Mouse (Mus musculus) heart, postnatal 14 days (tissue): ENCODE results near the gene Cog2. TPM values are rescaled to one million over a fixed set of nuclear protein-coding genes. Genes with fewer than 3 reads are reported as not detected.

ENCODE experiments used
- DNase-seq, 2 experiments: peaks; one replicate each; pipeline ENCODE4 v3.0.0; 2021 to 2022
- intact Hi-C: fragments of 180-260 bp; cut with DNase I; formaldehyde crosslinking; loops from one replicate; pipeline ENCODE4 v1.15.1; 2025
- total RNA-seq, 2 experiments: library from RNA; stranded (reverse); gene quantifications; 2 replicates each; pipeline ENCODE4 v1.2.3; 2021

Gene Cog2
- total RNA-seq, 2 experiments from 2014 or later: 22.0 to 23.7 TPM

GRCm38 (mm10) chr8:124557476-124557875 is 36.9 kb downstream of the Cog2 start:
- no peak for DNase-seq

GRCm38 (mm10) chr8:124567126-124567525 is 46.6 kb downstream of the Cog2 start:
- DNase-seq: no peak
- intact Hi-C loops: no loop called here

More at GRCm38 (mm10) chr8:124557476-124557875, 36.9 kb downstream of the Cog2 start:
- intact Hi-C loops: no loop called here

DNA sequence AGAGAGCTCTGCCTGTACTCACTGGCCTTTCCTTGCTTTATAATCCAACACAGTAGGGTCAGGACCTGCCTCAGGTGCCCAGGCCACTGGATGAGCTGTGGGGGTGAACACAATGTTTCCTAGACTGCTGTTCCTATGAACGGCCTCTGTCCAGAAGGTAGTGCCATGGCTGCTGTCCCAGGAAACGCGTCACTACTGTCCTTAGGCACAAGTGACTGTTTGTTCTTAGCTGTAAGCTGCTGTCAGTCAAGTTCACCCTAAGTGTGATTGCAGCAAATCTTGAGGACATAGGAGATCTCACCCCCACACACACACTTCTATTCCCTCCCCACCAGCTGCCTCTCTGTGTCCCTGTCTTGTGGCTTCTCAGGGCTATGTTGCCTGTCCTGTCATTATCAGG is 47.0 kb downstream of the Cog2 start:
- DNase-seq: peak; percentile 48 to 56
- intact Hi-C loops: no loop called here

DNA sequence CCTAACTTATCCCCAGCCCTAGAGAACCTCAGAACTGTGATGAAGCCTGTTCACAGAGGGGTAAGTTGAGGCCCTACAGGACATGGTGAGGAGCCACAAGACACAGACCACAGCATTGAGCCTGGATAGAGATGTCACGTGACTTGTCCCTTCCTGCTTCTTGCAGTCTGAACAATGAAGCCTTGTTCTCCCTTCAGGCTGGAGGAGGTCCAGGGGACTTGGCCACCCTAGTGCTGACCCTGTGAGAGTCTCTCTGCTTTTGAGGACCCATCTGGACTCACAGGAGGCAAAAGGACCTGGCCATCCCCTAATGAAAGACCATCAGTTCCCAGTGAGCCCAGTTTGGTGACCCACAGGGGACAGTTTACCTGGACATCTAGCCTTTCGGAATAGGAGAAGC is 48.5 kb downstream of the Cog2 start:
- intact Hi-C loops: no loop called here

GRCm38 (mm10) chr8:124569593-124569992 is 49.0 kb downstream of the Cog2 start, which contains the start of gene Agt:
Gene Agt, minus strand, starts transcription at chr8:124569706.
- intact Hi-C loops: no loop called here
- DNase-seq: peak; percentile 62 to 76

More for the DNA sequence above, 48.5 kb downstream of the Cog2 start:
- DNase-seq: peak in 1 of 2 experiments; percentile 53

GRCm38 (mm10) chr8:124571732-124572429 is 51.3 kb downstream of the Cog2 start:
- no peak for DNase-seq
- intact Hi-C loops: loop anchor here (5.0 kb wide), 1 partner anchor 170 kb away; no protein-coding TSS in a partner anchor

- no peak for DNase-seq
- intact Hi-C loops: loop anchor here (5.0 kb wide), 1 partner anchor 170 kb away; no protein-coding TSS in a partner anchor
Observed at GRCm38 (mm10) chr8:124572430-124572775, 51.8 kb downstream of the Cog2 start.

DNA sequence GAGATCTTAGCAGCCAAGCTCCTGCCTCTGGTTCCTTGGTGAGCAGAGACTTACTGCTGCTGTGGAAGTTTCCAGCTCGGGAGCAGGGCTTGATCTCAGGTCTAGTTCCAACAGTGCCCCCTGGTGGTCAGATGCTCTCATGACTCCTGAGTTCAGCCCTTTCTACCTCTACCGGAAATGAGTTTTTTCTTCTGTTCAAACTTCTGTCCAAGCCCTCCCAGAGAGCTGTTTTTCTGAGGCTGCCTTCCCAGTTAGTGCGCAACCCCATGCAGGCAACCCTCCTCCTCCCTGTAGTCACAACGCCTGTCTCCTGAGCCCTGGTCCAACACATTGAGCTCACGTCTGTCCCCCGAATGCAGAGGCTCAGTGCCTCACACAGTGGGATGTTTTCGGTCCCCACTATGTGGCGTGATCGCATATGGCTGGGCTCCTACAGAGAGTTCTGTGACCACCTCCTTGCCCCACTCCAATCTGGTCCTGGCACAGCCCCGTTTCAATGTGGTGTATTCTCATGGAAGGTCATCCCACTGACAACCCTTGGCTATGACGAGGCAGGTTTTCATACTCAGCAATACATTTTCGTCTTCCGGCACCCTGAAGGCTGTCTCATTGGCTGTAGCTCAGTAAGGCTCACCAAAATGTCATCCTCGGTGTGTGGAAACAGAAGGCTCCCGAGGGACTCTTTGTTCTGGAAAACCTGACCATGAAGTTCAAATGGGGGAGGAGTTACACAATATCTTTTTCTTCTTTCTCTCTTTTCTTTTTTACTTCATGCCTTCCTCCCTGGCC is 53.2 kb downstream of the Cog2 start:
- peak; percentile 88 to 94 for DNase-seq
- intact Hi-C loops: loop anchor here (5.0 kb wide), 1 partner anchor 171 kb away; no protein-coding TSS in a partner anchor

- no peak for DNase-seq
- intact Hi-C loops: no loop called here
Observed at GRCm38 (mm10) chr8:124575811-124576210, 55.2 kb downstream of the Cog2 start, which contains the start of gene Capn9. Gene Capn9, plus strand, starts transcription at chr8:124576111.

- no peak for DNase-seq
- intact Hi-C loops: no loop called here
Observed at GRCm38 (mm10) chr8:124576751-124577150, 56.2 kb downstream of the Cog2 start.

GRCm38 (mm10) chr8:124585718-124586425 is 65.3 kb downstream of the Cog2 start:
- intact Hi-C loops: no loop called here
- peak; percentile 35 to 42 for DNase-seq

GRCm38 (mm10) chr8:124586556-124586955 is 66.0 kb downstream of the Cog2 start:
- no peak for DNase-seq
- intact Hi-C loops: no loop called here

- DNase-seq: no peak
- intact Hi-C loops: no loop called here
Observed at GRCm38 (mm10) chr8:124589393-124589792, 68.8 kb downstream of the Cog2 start.

Other genes starting within 250 kb of the Cog2 start
- 1 to 10 TPM; 2.0 to 2.2 TPM for gene Pgbd5, start 81.1 kb upstream of the Cog2 start, total RNA-seq
- gene Agt, start 48.9 kb downstream of the Cog2 start, total RNA-seq: 10 to 100 TPM; 13.4 to 13.5 TPM
- under 1 TPM in 1 of 2 experiments, not detected in 1; 0.10 TPM for gene Capn9, start 55.3 kb downstream of the Cog2 start, total RNA-seq
- 100 to 1,000 TPM in 1 of 2 experiments, 10 to 100 TPM in 1; 85.6 to 103 TPM for gene 2310022B05Rik, start 142.6 kb downstream of the Cog2 start, total RNA-seq
- 10 to 100 TPM; 19.3 to 19.9 TPM for gene Ttc13, start 201.2 kb downstream of the Cog2 start, total RNA-seq
- gene Arv1, start 201.4 kb downstream of the Cog2 start, total RNA-seq: 1 to 10 TPM; 5.4 TPM
- gene Fam89a, start 231.1 kb downstream of the Cog2 start, total RNA-seq: 1 to 10 TPM; 1.8 to 1.9 TPM